Mouse (Mus musculus): ENCODE results near the gene Pklr. TPM values are rescaled to one million over a fixed set of nuclear protein-coding genes. Genes with fewer than 3 reads are reported as not detected.
"Not testable (repeated sequence)": the region's sequence is repeated elsewhere in the genome, so short reads cannot be mapped to it uniquely, and the experiment has no call there.

Gene Pklr
- total RNA-seq, 1 experiment from 2014 or later = not detected

DNA sequence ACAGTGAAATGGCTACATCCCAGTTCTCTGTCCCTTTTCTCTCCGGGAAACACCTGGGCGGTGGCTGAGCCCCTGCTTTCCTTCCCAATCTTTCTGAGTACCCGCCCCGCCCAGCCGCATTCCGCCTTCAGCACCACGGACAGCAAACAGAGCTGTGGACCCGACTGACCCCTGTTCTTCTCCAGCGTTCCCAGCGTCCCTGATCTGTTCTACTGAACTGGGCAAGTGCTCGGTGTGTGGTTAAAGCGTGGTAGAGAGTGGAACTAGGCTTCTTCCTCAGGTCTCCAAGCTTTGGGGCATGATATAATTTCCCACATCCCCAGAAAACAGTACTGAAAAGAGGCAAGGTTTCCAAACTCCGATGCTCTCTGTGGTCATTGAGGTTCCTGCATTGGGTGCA is 23.3 kb downstream of the Pklr start:
- no peak for ATAC-seq (replicated peaks; ENCODE audit: insufficient number of reproducible peaks, low FRiP score, low TSS enrichment, poor library complexity, severe bottlenecking)

GRCm38 (mm10) chr3:89159616-89160344 is 23.8 kb downstream of the Pklr start, which contains the start of gene Hcn3:
Gene Hcn3, minus strand, starts transcription at chr3:89160196.
- ATAC-seq (replicated peaks; ENCODE audit: insufficient number of reproducible peaks, low FRiP score, low TSS enrichment, poor library complexity, severe bottlenecking) = no peak

- ATAC-seq (replicated peaks; ENCODE audit: insufficient number of reproducible peaks, low FRiP score, low TSS enrichment, poor library complexity, severe bottlenecking) = not testable (repeated sequence)
Observed at GRCm38 (mm10) chr3:89161207-89161606, 25.3 kb downstream of the Pklr start.

GRCm38 (mm10) chr3:89161786-89162185 is 25.8 kb downstream of the Pklr start:
- ATAC-seq (replicated peaks; ENCODE audit: insufficient number of reproducible peaks, low FRiP score, low TSS enrichment, poor library complexity, severe bottlenecking) = no peak

- ATAC-seq (replicated peaks; ENCODE audit: insufficient number of reproducible peaks, low FRiP score, low TSS enrichment, poor library complexity, severe bottlenecking) = no peak
Observed at GRCm38 (mm10) chr3:89163123-89163522, 27.2 kb downstream of the Pklr start.

DNA sequence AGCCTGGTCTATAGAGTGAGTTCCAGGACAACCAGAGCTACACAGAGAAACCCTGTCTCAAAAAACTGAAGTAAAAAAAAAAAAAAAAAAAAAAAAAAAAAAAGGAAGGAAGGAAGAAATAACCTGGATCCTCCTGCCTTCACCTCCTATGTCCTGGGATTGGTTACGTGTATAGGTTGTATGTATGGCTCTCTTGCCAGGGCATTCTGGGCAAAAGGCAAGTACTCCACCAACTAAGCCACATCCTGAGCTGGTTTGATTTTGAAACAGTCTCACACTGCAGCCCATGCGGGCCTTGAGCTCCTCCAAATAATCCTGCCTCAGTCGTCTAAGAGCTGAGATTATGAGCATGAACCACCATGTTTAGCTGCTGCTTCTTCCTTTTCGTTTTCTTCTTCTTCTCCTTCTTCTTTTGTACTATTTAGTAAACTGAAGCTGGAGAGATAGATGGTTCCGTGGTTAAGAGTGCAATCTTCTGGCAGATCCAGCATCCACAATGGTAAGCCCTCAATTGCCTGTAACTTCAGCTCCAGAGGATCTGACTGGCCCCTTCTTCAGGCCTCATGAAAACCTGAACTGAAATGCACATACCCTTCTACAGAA is 27.8 kb downstream of the Pklr start:
- no peak for ATAC-seq (replicated peaks; ENCODE audit: insufficient number of reproducible peaks, low FRiP score, low TSS enrichment, poor library complexity, severe bottlenecking)

DNA sequence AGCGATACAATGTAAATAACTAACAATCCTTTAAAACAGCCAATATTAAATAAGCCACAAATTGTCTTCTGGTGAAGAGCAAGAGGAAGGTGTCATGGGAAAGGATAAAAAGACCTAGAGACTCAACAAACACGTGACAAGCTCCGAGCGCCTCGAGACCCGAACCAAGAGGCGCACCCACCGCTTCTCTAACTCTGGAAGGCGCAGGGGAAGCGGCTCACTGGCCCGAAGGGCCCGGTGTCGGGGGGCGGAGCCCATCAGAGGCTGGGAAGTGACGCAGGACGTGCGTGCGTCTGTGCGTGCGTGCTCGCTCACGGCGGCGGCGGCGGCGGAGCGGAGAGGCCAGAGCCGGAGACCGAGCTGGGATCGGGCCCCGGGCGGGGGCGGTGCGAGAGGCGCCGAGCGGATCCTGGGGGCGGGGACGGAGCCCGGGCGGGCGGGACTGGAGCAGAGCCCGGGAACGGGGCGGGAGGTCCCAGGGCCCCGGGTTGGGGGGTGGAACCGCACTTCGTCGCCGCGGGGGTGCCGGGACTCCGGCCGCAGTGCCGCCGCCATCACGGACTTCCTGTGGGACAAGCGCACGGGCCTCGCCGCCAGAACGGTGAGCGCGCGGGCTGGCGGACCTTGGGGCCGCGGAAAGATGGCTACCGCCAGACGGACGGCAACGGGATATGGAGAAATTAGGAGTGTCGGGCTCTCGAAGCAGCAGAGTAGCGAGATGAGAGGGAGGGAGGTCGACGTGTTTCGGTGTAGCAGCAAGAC is 28.7 kb downstream of the Pklr start, which contains the start of gene Clk2:
Clk2 (plus strand) TSS at position 290 of the 762 bp plus-strand sequence.
- peak; percentile 91 for ATAC-seq (replicated peaks; ENCODE audit: insufficient number of reproducible peaks, low FRiP score, low TSS enrichment, poor library complexity, severe bottlenecking)

DNA sequence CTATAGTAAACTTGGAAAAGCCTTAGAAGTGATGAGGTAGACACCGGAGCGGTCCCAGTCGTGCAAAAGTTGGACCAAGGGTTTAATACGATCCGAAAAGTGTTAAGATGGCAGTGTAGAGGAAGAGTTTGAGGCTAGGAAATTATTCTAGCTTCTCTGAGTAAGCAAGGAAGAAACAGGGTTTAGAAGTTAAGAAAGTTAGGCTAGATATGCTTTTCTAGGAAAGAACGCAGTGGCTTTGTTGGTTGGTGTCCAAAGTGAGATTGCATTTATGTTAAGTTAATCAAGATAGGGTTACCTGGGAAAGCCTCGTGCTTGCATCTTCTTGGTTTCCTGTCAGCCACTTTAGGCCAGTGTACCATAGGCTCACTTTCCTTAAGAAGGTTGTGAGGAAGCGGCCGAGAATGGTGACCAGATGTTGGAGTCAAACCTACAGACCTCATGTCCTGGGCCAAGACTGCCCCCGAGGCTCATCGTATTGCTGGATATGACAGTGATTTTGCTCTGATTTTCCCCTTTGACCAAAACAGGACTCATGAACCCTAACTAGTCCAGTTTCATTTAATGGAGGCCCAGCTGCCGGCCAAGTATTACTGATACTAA is 29.4 kb downstream of the Pklr start:
- no peak for ATAC-seq (replicated peaks; ENCODE audit: insufficient number of reproducible peaks, low FRiP score, low TSS enrichment, poor library complexity, severe bottlenecking)

- ATAC-seq (replicated peaks; ENCODE audit: insufficient number of reproducible peaks, low FRiP score, low TSS enrichment, poor library complexity, severe bottlenecking) = no peak
Observed at GRCm38 (mm10) chr3:89166945-89167344, 31.0 kb downstream of the Pklr start.

DNA sequence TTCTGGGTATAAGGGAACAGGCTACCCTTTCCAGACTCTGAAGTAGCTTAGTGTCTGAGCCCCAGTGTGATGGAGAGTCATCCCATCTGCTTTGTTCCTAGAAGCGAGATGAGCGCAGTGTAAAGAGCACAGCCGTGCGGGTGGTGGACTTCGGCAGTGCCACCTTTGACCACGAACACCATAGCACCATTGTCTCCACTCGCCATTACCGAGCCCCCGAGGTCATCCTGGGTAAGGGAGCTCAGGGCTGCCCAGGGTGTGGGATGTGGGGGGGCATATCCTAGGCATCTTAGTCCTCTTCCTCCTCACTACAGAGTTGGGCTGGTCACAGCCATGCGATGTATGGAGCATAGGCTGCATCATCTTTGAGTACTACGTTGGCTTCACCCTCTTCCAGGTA is 38.9 kb downstream of the Pklr start:
- ATAC-seq (replicated peaks; ENCODE audit: insufficient number of reproducible peaks, low FRiP score, low TSS enrichment, poor library complexity, severe bottlenecking) = no peak

GRCm38 (mm10) chr3:89175544-89175943 is 39.6 kb downstream of the Pklr start:
- no peak for ATAC-seq (replicated peaks; ENCODE audit: insufficient number of reproducible peaks, low FRiP score, low TSS enrichment, poor library complexity, severe bottlenecking)

DNA sequence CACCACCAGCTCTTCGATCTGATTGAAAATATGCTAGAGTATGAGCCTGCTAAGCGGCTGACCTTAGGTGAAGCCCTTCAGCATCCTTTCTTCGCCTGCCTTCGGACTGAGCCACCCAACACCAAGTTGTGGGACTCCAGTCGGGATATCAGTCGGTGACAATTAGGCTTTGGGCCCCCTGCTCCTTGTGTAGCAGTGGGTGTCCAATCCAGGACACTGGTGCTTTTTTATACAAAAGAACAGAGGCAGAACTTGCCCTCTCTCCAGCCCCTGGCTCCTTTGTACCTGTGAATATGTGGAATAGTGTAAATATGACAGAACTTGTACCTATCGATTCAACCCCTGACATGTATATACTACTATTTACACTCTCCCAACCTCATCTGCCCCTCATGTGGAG is 40.5 kb downstream of the Pklr start:
- no peak for ATAC-seq (replicated peaks; ENCODE audit: insufficient number of reproducible peaks, low FRiP score, low TSS enrichment, poor library complexity, severe bottlenecking)

- peak; percentile 90 for ATAC-seq (replicated peaks; ENCODE audit: insufficient number of reproducible peaks, low FRiP score, low TSS enrichment, poor library complexity, severe bottlenecking)
Observed at GRCm38 (mm10) chr3:89177242-89178106, 41.5 kb downstream of the Pklr start, which contains the start of gene Scamp3. Gene Scamp3, plus strand, starts transcription at chr3:89177473.

DNA sequence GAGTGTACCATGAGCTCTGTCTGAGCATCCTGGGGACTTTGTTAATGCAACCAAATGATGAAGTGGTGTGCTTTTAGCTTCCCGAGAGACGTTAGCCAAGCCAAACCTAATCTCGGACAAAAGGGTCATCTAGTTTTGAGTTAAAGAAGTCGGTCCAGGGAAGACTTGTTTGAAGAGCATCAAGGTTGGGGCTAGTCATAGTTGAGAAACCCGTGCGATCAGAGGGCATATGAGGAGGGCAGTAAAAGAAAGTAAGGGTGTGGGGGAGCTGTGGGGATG is 42.1 kb downstream of the Pklr start:
- no peak for ATAC-seq (replicated peaks; ENCODE audit: insufficient number of reproducible peaks, low FRiP score, low TSS enrichment, poor library complexity, severe bottlenecking)

- ATAC-seq (replicated peaks; ENCODE audit: insufficient number of reproducible peaks, low FRiP score, low TSS enrichment, poor library complexity, severe bottlenecking) = no peak
Observed at GRCm38 (mm10) chr3:89179056-89179455, 43.1 kb downstream of the Pklr start.

- no peak for ATAC-seq (replicated peaks; ENCODE audit: insufficient number of reproducible peaks, low FRiP score, low TSS enrichment, poor library complexity, severe bottlenecking)
Observed at GRCm38 (mm10) chr3:89181749-89182500, 46.0 kb downstream of the Pklr start.

DNA sequence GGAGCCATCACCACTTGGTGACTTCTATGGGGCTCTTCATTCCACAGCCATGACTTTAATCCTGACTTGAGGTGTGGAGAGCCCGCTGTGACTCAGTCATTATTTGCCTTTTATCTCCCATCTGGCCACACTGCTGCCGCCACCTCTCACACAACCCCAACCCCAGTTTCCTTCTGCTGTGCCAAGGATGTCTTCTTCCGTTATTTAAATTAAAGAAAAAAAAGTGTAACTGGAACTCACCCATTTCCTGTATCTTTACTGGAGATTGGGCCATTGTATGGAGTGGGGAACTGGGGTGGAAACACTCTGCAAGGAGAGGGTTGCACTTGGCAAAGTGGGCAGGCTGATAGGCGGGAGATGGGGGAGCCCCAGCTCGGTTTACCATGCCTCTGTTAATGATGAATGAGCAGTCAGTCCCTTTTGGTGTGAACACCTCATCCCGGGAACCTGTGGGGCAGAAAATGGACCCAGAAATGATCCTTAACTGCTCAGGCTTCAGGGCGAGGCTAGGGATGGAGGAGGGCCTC is 46.7 kb downstream of the Pklr start:
- no peak for ATAC-seq (replicated peaks; ENCODE audit: insufficient number of reproducible peaks, low FRiP score, low TSS enrichment, poor library complexity, severe bottlenecking)
